Mouse (Mus musculus) midbrain, embryonic 13.5 days (tissue): ENCODE measurements around the gene Lrrc63. TPM values are rescaled to one million over a fixed set of nuclear protein-coding genes. Genes with fewer than 3 reads are reported as not detected.
"Not testable (repeated sequence)": the region's sequence is repeated elsewhere in the genome, so short reads cannot be mapped to it uniquely, and the experiment has no call there.

ENCODE experiments used
- ATAC-seq: fragments of 200-750 bp; cut with Nextera tagmentation; 2 replicates; pipeline ENCODE4 v1.8.0; 2017; ENCODE audit warnings: mild to moderate bottlenecking, moderate TSS enrichment, moderate library complexity
- H3K27ac ChIP-seq: fragments of 300-500 bp; sonication (generic); 2 replicates; pipeline ENCODE4 v1.5.1; 2015; ENCODE audit warnings: inconsistent platforms, mild to moderate bottlenecking, moderate library complexity
- H3K27me3 ChIP-seq: fragments of 300-500 bp; sonication (generic); 2 replicates; pipeline ENCODE4 v1.6.1; 2015; ENCODE audit warnings: mild to moderate bottlenecking, inconsistent platforms
- H3K36me3 ChIP-seq: fragments of 300-500 bp; sonication (generic); 2 replicates; pipeline ENCODE4 v1.6.1; 2015; ENCODE audit warnings: mild to moderate bottlenecking, inconsistent platforms
- H3K4me1 ChIP-seq: fragments of 300-500 bp; sonication (generic); replicated peaks from 2 replicates; pipeline ENCODE4 v1.6.1; 2015; ENCODE audit warnings: inconsistent platforms
- H3K4me2 ChIP-seq: fragments of 300-500 bp; sonication (generic); replicated peaks from 2 replicates; pipeline ENCODE4 v1.6.1; 2015; ENCODE audit warnings: moderate library complexity, mild to moderate bottlenecking, inconsistent platforms
- H3K4me3 ChIP-seq: fragments of 300-500 bp; sonication (generic); replicated peaks from 2 replicates; pipeline ENCODE4 v1.5.1; 2015; ENCODE audit warnings: mild to moderate bottlenecking, inconsistent platforms
- H3K9ac ChIP-seq: fragments of 300-500 bp; sonication (generic); replicated peaks from 2 replicates; pipeline ENCODE4 v1.6.1; 2015; ENCODE audit warnings: mild to moderate bottlenecking, inconsistent platforms
- H3K9me3 ChIP-seq: fragments of 300-500 bp; sonication (generic); 2 replicates; pipeline ENCODE4 v1.6.1; 2016; ENCODE audit warnings: mild to moderate bottlenecking, inconsistent platforms
- WGBS: fragments of 180-500 bp; shearing (Covaris S2); methylation state at CpG from one replicate; pipeline ENCODE4 v1.1.7; 2015; 5-methylcytosine and 5-hydroxymethylcytosine counted together
- polyA plus RNA-seq: library from polyadenylated mRNA; unstranded; fragments of >200 nt; fragmentation: Nextera tagmentation; extraction: Ambion mirVana; gene quantifications from 2 replicates; pipeline ENCODE4 v1.2.1, GENCODE M21; 2015

Gene Lrrc63
- polyA plus RNA-seq, 1 experiment from 2014 or later, result 0.09 TPM

- Histone ChIP-seq H3K36me3 (no peaks in the 10 kb centered on the region), H3K4me2 (no peak overlapping the region), H3K27ac (no peak overlapping the region), H3K9me3 (no peaks in the 10 kb centered on the region), H3K27me3 (no peaks in the 10 kb centered on the region), H3K4me3 (no peak overlapping the region), H3K4me1 (no peaks in the 10 kb centered on the region), H3K9ac (no peak overlapping the region)
- ATAC-seq, result no peak
- WGBS, result 98% methylated on average over 2 of the region's 2 CpGs
Measured at GRCm38 (mm10) chr14:75165574-75166131, 35.0 kb upstream of the Lrrc63 start.

- H3K36me3 ChIP-seq, result no peaks in the 10 kb centered on the region
- no peak overlapping the region for H3K4me2 ChIP-seq
- H3K27ac ChIP-seq, result no peak overlapping the region
- no peaks in the 10 kb centered on the region for H3K9me3 ChIP-seq
- ATAC-seq, result no peak
- no peak overlapping the region for H3K4me3 ChIP-seq
- H3K9ac ChIP-seq, result no peak overlapping the region
- 96% methylated on average over 9 of the region's 9 CpGs for WGBS
- H3K4me1 ChIP-seq, result no peaks in the 10 kb centered on the region
- no peaks in the 10 kb centered on the region for H3K27me3 ChIP-seq
Measured at GRCm38 (mm10) chr14:75164345-75164744, 33.7 kb upstream of the Lrrc63 start.

- H3K4me1 ChIP-seq, result no peaks in the 10 kb centered on the region
- no peaks in the 10 kb centered on the region for H3K27me3 ChIP-seq
- no peak overlapping the region for H3K9ac ChIP-seq
- no peak overlapping the region for H3K4me3 ChIP-seq
- no peak overlapping the region for H3K27ac ChIP-seq
- no peaks in the 10 kb centered on the region for H3K9me3 ChIP-seq
- ATAC-seq, result no peak
- no peak overlapping the region for H3K4me2 ChIP-seq
- 92% methylated on average over 8 of the region's 8 CpGs for WGBS
- no peaks in the 10 kb centered on the region for H3K36me3 ChIP-seq
Measured at GRCm38 (mm10) chr14:75163866-75164265, 33.2 kb upstream of the Lrrc63 start.

- H3K4me1 ChIP-seq, result no peaks in the 10 kb centered on the region
- 89% methylated on average over 2 of the region's 2 CpGs for WGBS
- H3K4me2 ChIP-seq, result no peak overlapping the region
- H3K9me3 ChIP-seq, result no peaks in the 10 kb centered on the region
- H3K9ac ChIP-seq, result no peak overlapping the region
- no peak overlapping the region for H3K4me3 ChIP-seq
- H3K27ac ChIP-seq, result no peak overlapping the region
- H3K27me3 ChIP-seq, result no peaks in the 10 kb centered on the region
- H3K36me3 ChIP-seq, result no peaks in the 10 kb centered on the region
- ATAC-seq, result no peak
Measured at GRCm38 (mm10) chr14:75159375-75159774, 28.7 kb upstream of the Lrrc63 start.

- H3K36me3 ChIP-seq, result no peaks in the 10 kb centered on the region
- no peaks in the 10 kb centered on the region for H3K4me1 ChIP-seq
- WGBS, result 85% methylated on average over 8 of the region's 8 CpGs
- no peak overlapping the region for H3K4me2 ChIP-seq
- no peak overlapping the region for H3K9ac ChIP-seq
- no peaks in the 10 kb centered on the region for H3K27me3 ChIP-seq
- H3K4me3 ChIP-seq, result no peak overlapping the region
- no peak overlapping the region for H3K27ac ChIP-seq
- H3K9me3 ChIP-seq, result no peaks in the 10 kb centered on the region
- ATAC-seq, result no peak
Measured at GRCm38 (mm10) chr14:75154481-75154880, 23.8 kb upstream of the Lrrc63 start.

- no peaks in the 10 kb centered on the region for H3K4me1 ChIP-seq
- no peak overlapping the region for H3K4me3 ChIP-seq
- H3K9ac ChIP-seq, result no peak overlapping the region
- no peaks in the 10 kb centered on the region for H3K27me3 ChIP-seq
- H3K36me3 ChIP-seq, result no peaks in the 10 kb centered on the region
- no peak overlapping the region for H3K4me2 ChIP-seq
- WGBS, result 87% methylated on average over 3 of the region's 3 CpGs
- ATAC-seq, result no peak
- H3K9me3 ChIP-seq, result no peaks in the 10 kb centered on the region
- H3K27ac ChIP-seq, result no peak overlapping the region
Measured at GRCm38 (mm10) chr14:75151146-75151545, 20.5 kb upstream of the Lrrc63 start.

GRCm38 (mm10) chr14:75150653-75151052, 20.0 kb upstream of the Lrrc63 start:
- WGBS, result 80% methylated on average over 2 of the region's 2 CpGs
- no peak overlapping the region for H3K9ac ChIP-seq
- ATAC-seq, result no peak
- H3K9me3 ChIP-seq, result no peaks in the 10 kb centered on the region
- H3K27me3 ChIP-seq, result no peaks in the 10 kb centered on the region
- no peak overlapping the region for H3K4me3 ChIP-seq
- no peak overlapping the region for H3K27ac ChIP-seq
- H3K4me1 ChIP-seq, result no peaks in the 10 kb centered on the region
- H3K4me2 ChIP-seq, result no peak overlapping the region
- no peaks in the 10 kb centered on the region for H3K36me3 ChIP-seq

GRCm38 (mm10) chr14:75148229-75148628, 17.5 kb upstream of the Lrrc63 start:
- Histone ChIP-seq H3K27ac (no peak overlapping the region), H3K9ac (no peak overlapping the region), H3K4me1 (no peaks in the 10 kb centered on the region), H3K4me2 (no peak overlapping the region), H3K36me3 (no peaks in the 10 kb centered on the region), H3K27me3 (no peaks in the 10 kb centered on the region), H3K4me3 (no peak overlapping the region), H3K9me3 (no peaks in the 10 kb centered on the region)
- WGBS, result 89% methylated on average over 9 of the region's 9 CpGs
- ATAC-seq, result no peak

GRCm38 (mm10) chr14:75147706-75148105, 17.0 kb upstream of the Lrrc63 start:
- H3K27me3 ChIP-seq, H3K4me3 ChIP-seq, H3K36me3 ChIP-seq, ATAC-seq, H3K4me1 ChIP-seq, H3K9ac ChIP-seq, H3K4me2 ChIP-seq, H3K9me3 ChIP-seq, H3K27ac ChIP-seq: not testable (repeated sequence)
- 89% methylated on average over 2 of the region's 2 CpGs for WGBS

GRCm38 (mm10) chr14:75139225-75139624, 8.5 kb upstream of the Lrrc63 start:
- H3K4me2 ChIP-seq, result no peak overlapping the region
- H3K4me1 ChIP-seq, result no peaks in the 10 kb centered on the region
- no peaks in the 10 kb centered on the region for H3K27me3 ChIP-seq
- no peak for ATAC-seq
- no peaks in the 10 kb centered on the region for H3K36me3 ChIP-seq
- H3K9ac ChIP-seq, result no peak overlapping the region
- H3K27ac ChIP-seq, result no peak overlapping the region
- H3K9me3 ChIP-seq, result no peaks in the 10 kb centered on the region
- 90% methylated on average over 2 of the region's 2 CpGs for WGBS
- H3K4me3 ChIP-seq, result no peak overlapping the region

- Histone ChIP-seq H3K4me3 (no peak overlapping the region), H3K4me1 (no peaks in the 10 kb centered on the region), H3K27me3 (no peaks in the 10 kb centered on the region), H3K9me3 (no peaks in the 10 kb centered on the region), H3K9ac (no peak overlapping the region), H3K27ac (no peak overlapping the region), H3K36me3 (no peaks in the 10 kb centered on the region), H3K4me2 (no peak overlapping the region)
- ATAC-seq, result no peak
- WGBS, result 75% methylated on average over 10 of the region's 10 CpGs
Measured at GRCm38 (mm10) chr14:75138503-75138902, 7.8 kb upstream of the Lrrc63 start.

GRCm38 (mm10) chr14:75136119-75136966, 5.7 kb upstream of the Lrrc63 start:
- H3K4me1 ChIP-seq, result 0 out of 2 replicates have a peak, but pooled peaks cover under 1% of the 10 kb centered on the region
- H3K27ac ChIP-seq, result no peak overlapping the region
- no peaks in the 10 kb centered on the region for H3K9me3 ChIP-seq
- WGBS, result 84% methylated on average over 25 of the region's 25 CpGs
- no peak overlapping the region for H3K9ac ChIP-seq
- 0 out of 2 replicates have a peak, but pooled peaks cover 7% of the 10 kb centered on the region for H3K27me3 ChIP-seq
- no peak overlapping the region for H3K4me3 ChIP-seq
- H3K4me2 ChIP-seq, result no peak overlapping the region
- ATAC-seq, result no peak
- H3K36me3 ChIP-seq, result no peaks in the 10 kb centered on the region
